Mouse (Mus musculus): ENCODE results near the gene Cfap52. TPM values are rescaled to one million over a fixed set of nuclear protein-coding genes. Genes with fewer than 3 reads are reported as not detected.

Cfap52 gene
- polyA plus RNA-seq, 1 experiment = not detected

- Histone ChIP-seq H3K9me3 (peaks cover 3% of the 10 kb centered on the region; the same call in 1 of the 2 replicates), H3K36me3 (replicated peaks; ENCODE audit: low read length) (no peaks in the 10 kb centered on the region), H3K4me1 (peaks cover 34% of the 10 kb centered on the region), H3K27me3 (replicated peaks) (peaks cover 59% of the 10 kb centered on the region), H3K4me3 (replicated peaks) (no peak overlapping the region)
- TF ChIP-seq FLI1 (IDR thresholded peaks at IDR 0.05; ENCODE audit: low read length) (no peak), GATA1 (IDR thresholded peaks at IDR 0.05; ENCODE audit: borderline replicate concordance, low read length) (no peak)
Observed at GRCm38 (mm10) chr11:67919593-67919992, 45.9 kb downstream of the Cfap52 start.

DNA sequence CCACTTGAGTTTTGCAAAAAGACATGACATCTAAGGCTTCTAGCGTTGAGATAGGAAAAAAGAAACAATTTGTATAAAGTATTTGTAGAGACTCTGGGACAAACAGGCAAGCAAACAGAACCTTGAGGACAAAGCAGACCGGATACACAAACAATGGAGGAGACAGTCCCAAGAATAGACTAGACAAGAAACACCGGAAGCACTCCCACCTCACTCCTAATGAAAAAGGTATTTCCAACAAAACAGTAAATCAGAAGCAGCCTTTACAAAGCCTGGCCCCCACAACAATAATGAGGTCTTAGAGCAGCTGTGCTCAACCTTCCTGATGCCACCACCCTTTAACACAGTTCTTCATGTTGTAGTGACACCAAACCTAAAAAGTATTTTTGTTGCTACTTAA lies 48.3 kb downstream of the Cfap52 start:
- TF ChIP-seq FLI1 (IDR thresholded peaks at IDR 0.05; ENCODE audit: low read length) (no peak), GATA1 (IDR thresholded peaks at IDR 0.05; ENCODE audit: borderline replicate concordance, low read length) (no peak)

GRCm38 (mm10) chr11:67911074-67911473 lies 54.4 kb downstream of the Cfap52 start:
- TF ChIP-seq FLI1 (IDR thresholded peaks at IDR 0.05; ENCODE audit: low read length) (no peak), GATA1 (IDR thresholded peaks at IDR 0.05; ENCODE audit: borderline replicate concordance, low read length) (no peak)
- Histone ChIP-seq H3K27me3 (replicated peaks) (peaks cover 48% of the 10 kb centered on the region), H3K4me1 (no peaks in the 10 kb centered on the region)

More for the DNA sequence above, 48.3 kb downstream of the Cfap52 start:
- Histone ChIP-seq H3K27me3 (replicated peaks) (peaks cover 62% of the 10 kb centered on the region), H3K36me3 (replicated peaks; ENCODE audit: low read length) (no peaks in the 10 kb centered on the region), H3K9me3 (peaks cover 3% of the 10 kb centered on the region; the same call in 1 of the 2 replicates), H3K4me3 (replicated peaks) (no peak overlapping the region), H3K4me1 (peaks cover 26% of the 10 kb centered on the region)

GRCm38 (mm10) chr11:67903756-67904155 lies 61.7 kb downstream of the Cfap52 start:
- Histone ChIP-seq H3K4me3 (replicated peaks) (no peak overlapping the region), H3K36me3 (replicated peaks; ENCODE audit: low read length) (no peaks in the 10 kb centered on the region), H3K9me3 (no peaks in the 10 kb centered on the region), H3K4me1 (no peaks in the 10 kb centered on the region), H3K27me3 (replicated peaks) (peaks cover 26% of the 10 kb centered on the region)
- no peak for TF ChIP-seq FLI1 (IDR thresholded peaks at IDR 0.05; ENCODE audit: low read length)
- no peak for TF ChIP-seq GATA1 (IDR thresholded peaks at IDR 0.05; ENCODE audit: borderline replicate concordance, low read length)

More at GRCm38 (mm10) chr11:67911074-67911473, 54.4 kb downstream of the Cfap52 start:
- H3K9me3 ChIP-seq = no peaks in the 10 kb centered on the region
- H3K36me3 ChIP-seq (replicated peaks; ENCODE audit: low read length) = no peaks in the 10 kb centered on the region
- H3K4me3 ChIP-seq (replicated peaks) = no peak overlapping the region

DNA sequence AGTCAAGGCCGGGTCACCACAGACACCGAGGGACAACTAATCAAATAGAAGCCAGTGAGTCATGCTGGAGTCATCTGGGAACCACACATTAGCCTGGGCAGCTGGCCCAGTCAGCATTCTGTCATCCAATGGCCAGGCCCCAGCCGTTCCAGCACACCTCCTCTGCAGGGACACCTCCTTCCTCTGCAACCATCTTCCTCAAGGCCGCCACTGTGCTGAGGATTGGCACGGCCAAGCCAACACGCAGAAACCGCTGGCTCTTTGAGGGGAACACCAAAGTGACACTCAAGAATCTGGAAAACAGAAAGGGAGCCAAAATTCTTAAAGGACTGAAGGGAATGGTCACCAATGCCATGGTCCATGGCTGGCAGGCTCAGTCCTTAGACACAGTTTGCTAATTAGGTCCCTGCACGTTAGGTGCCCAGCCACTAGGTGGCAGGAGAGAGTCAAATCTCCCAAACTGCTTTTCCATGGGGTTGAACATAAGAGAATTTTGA lies 68.3 kb downstream of the Cfap52 start:
- H3K4me1 ChIP-seq = no peaks in the 10 kb centered on the region
- H3K9me3 ChIP-seq = no peaks in the 10 kb centered on the region
- no peak for TF ChIP-seq FLI1 (IDR thresholded peaks at IDR 0.05; ENCODE audit: low read length)
- TF ChIP-seq GATA1 (IDR thresholded peaks at IDR 0.05; ENCODE audit: borderline replicate concordance, low read length) = no peak
- peaks cover 17% of the 10 kb centered on the region for H3K27me3 ChIP-seq (replicated peaks)
- H3K4me3 ChIP-seq (replicated peaks) = no peak overlapping the region
- no peaks in the 10 kb centered on the region for H3K36me3 ChIP-seq (replicated peaks; ENCODE audit: low read length)

- TF ChIP-seq FLI1 (IDR thresholded peaks at IDR 0.05; ENCODE audit: low read length) (no peak), GATA1 (IDR thresholded peaks at IDR 0.05; ENCODE audit: borderline replicate concordance, low read length) (no peak)
- H3K9me3 ChIP-seq = no peaks in the 10 kb centered on the region
Observed at GRCm38 (mm10) chr11:67895641-67896040, 69.8 kb downstream of the Cfap52 start.

GRCm38 (mm10) chr11:67888521-67888920 lies 76.9 kb downstream of the Cfap52 start:
- H3K27me3 ChIP-seq (replicated peaks) = peaks cover 4% of the 10 kb centered on the region
- H3K4me1 ChIP-seq = no peaks in the 10 kb centered on the region
- peaks cover 8% of the 10 kb centered on the region for H3K9me3 ChIP-seq
- TF ChIP-seq GATA1 (IDR thresholded peaks at IDR 0.05; ENCODE audit: borderline replicate concordance, low read length) = no peak
- TF ChIP-seq FLI1 (IDR thresholded peaks at IDR 0.05; ENCODE audit: low read length) = no peak
- no peaks in the 10 kb centered on the region for H3K36me3 ChIP-seq (replicated peaks; ENCODE audit: low read length)
- H3K4me3 ChIP-seq (replicated peaks) = no peak overlapping the region

More at GRCm38 (mm10) chr11:67895641-67896040, 69.8 kb downstream of the Cfap52 start:
- no peaks in the 10 kb centered on the region for H3K36me3 ChIP-seq (replicated peaks; ENCODE audit: low read length)
- no peak overlapping the region for H3K4me3 ChIP-seq (replicated peaks)
- H3K27me3 ChIP-seq (replicated peaks) = peaks cover 18% of the 10 kb centered on the region
- no peaks in the 10 kb centered on the region for H3K4me1 ChIP-seq

DNA sequence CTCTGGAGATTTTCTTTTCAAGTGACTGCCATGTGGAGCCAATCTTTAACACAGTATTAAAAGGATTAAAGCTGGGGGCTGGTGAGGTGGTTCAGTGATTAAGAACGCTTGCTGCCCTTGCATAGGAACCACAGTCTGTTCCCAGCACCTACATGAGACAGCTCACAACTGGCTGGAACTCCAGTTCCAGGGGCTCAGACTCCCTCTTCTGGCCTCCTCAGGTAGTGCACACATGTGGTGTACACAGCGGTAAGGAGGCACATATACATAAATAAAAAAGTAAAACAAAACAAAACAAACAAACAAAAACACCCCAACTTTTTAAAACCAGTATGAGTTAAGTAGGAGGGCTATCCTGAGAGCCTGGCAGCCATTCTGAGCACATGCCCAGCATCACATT lies 79.5 kb downstream of the Cfap52 start:
- peaks cover 5% of the 10 kb centered on the region; the same call in 1 of the 2 replicates for H3K4me1 ChIP-seq
- H3K4me3 ChIP-seq (replicated peaks) = no peak overlapping the region
- peaks cover 4% of the 10 kb centered on the region for H3K27me3 ChIP-seq (replicated peaks)
- TF ChIP-seq GATA1 (IDR thresholded peaks at IDR 0.05; ENCODE audit: borderline replicate concordance, low read length) = no peak
- no peak for TF ChIP-seq FLI1 (IDR thresholded peaks at IDR 0.05; ENCODE audit: low read length)
- no peaks in the 10 kb centered on the region for H3K36me3 ChIP-seq (replicated peaks; ENCODE audit: low read length)
- H3K9me3 ChIP-seq = peaks cover 8% of the 10 kb centered on the region

Other genes with a start within 250 kb of the Cfap52 start
- gene Glp2r, start 194.5 kb downstream of the Cfap52 start, polyA plus RNA-seq (2012; ENCODE audit: insufficient read depth, low replicate concordance) = not detected in 2 replicates
- not detected in 2 replicates for gene Gsg1l2, start 191.0 kb downstream of the Cfap52 start, polyA plus RNA-seq (2012; ENCODE audit: insufficient read depth, low replicate concordance)
- not detected in 2 replicates for gene Dhrs7c, start 167.5 kb downstream of the Cfap52 start, polyA plus RNA-seq (2012; ENCODE audit: insufficient read depth, low replicate concordance)
- 0.19 TPM in 1 of 2 replicates, not detected in the other for gene Usp43, start 43.5 kb downstream of the Cfap52 start, polyA plus RNA-seq (2012; ENCODE audit: insufficient read depth, low replicate concordance)
- 3.9 and 4.3 TPM in 2 replicates for gene Stx8, start 542 bp upstream of the Cfap52 start, polyA plus RNA-seq (2012; ENCODE audit: insufficient read depth, low replicate concordance)